Mouse (Mus musculus): ENCODE measurements at regions not wholly inside any gene's neighbourhood (a gene's known extent, or its start where the extent isn't known, plus 50 kb on each side); places are given as distances from the start of the nearest gene placed in this dataset.

DNA sequence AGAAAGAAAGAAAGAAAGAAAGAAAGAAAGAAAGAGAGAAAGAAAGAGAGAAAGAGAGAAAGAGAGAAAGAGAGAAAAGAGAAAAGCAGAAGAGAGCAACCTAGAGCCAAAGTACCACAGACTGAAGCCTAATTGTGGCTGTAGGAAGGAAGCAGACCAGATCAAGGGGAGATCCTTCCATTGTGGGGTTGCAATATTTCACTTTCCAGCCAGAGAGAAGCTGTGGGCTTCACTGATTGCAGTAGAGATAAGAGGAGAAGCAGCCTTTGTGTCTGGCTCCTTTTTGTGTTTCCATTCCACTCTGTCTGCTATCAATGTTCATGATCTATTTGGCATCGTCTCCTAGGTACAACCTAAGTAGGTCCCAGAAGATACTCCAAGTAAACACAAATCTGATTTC, 79.0 kb upstream of the Xcl1 start:
- TF ChIP-seq CTCF (IDR thresholded peaks at IDR 0.05; ENCODE audit: borderline replicate concordance, insufficient read depth, low read length) (no peak), POLR2A (IDR thresholded peaks at IDR 0.05; ENCODE audit: low read depth, low read length) (no peak)
